Mouse (Mus musculus) stomach, postnatal 0 days (tissue): Measurements from ENCODE around the gene Rprd1b. TPM values are rescaled to one million over a fixed set of nuclear protein-coding genes. Genes with fewer than 3 reads are reported as not detected.
A peak's percentile ranks its signal among the peaks of the same experiment; 100 is the strongest.

Source experiments
- ATAC-seq: fragments of 200-750 bp; cut with Nextera tagmentation; 2 replicates; pipeline ENCODE4 v1.8.0; 2017; ENCODE audit not compliant: low FRiP score, low TSS enrichment
- DNase-seq: peaks from one replicate; pipeline ENCODE4 v3.0.0-alpha.2; 2016; ENCODE audit warnings: low spot score
- H3K27ac ChIP-seq: fragments of 300-500 bp; sonication (generic); replicated peaks from 2 replicates; pipeline ENCODE4 v1.5.1; 2014; ENCODE audit warnings: mild to moderate bottlenecking, control low read depth
- H3K27me3 ChIP-seq: fragments of 300-500 bp; sonication (generic); 2 replicates; pipeline ENCODE4 v1.6.1; 2014; ENCODE audit warnings: low read length; ENCODE audit not compliant: control insufficient read depth, insufficient read depth
- H3K36me3 ChIP-seq: fragments of 300-500 bp; sonication (generic); 2 replicates; pipeline ENCODE4 v1.6.1; 2014; ENCODE audit warnings: low read length, mixed read lengths; ENCODE audit not compliant: control insufficient read depth, insufficient read depth
- H3K4me1 ChIP-seq: fragments of 300-500 bp; sonication (generic); replicated peaks from 2 replicates; pipeline ENCODE4 v1.6.1; 2014; ENCODE audit warnings: antibody characterized with exemption; ENCODE audit not compliant: control insufficient read depth, insufficient read depth
- H3K4me2 ChIP-seq: fragments of 300-500 bp; sonication (generic); replicated peaks from 2 replicates; pipeline ENCODE4 v1.6.1; 2014; ENCODE audit warnings: low read depth, mild to moderate bottlenecking, control low read depth, moderate library complexity
- H3K4me3 ChIP-seq: fragments of 300-500 bp; sonication (generic); 2 replicates; pipeline ENCODE4 v1.5.1; 2014; ENCODE audit warnings: low read depth, low read length, control low read depth
- H3K9ac ChIP-seq: fragments of 300-500 bp; sonication (generic); 2 replicates; pipeline ENCODE4 v1.6.1; 2014; ENCODE audit warnings: mild to moderate bottlenecking, low read length, control low read depth, mixed read lengths
- H3K9me3 ChIP-seq: fragments of 300-500 bp; sonication (generic); 2 replicates; pipeline ENCODE4 v1.6.1; 2016; ENCODE audit warnings: low read length; ENCODE audit not compliant: control insufficient read depth
- CTCF ChIP-seq: IDR thresholded peaks from 2 replicates; pipeline ENCODE4 v1.5.1; 2016; ENCODE audit warnings: antibody characterized with exemption, low read depth, mild to moderate bottlenecking, moderate library complexity
- EP300 ChIP-seq: optimal IDR thresholded peaks from 2 replicates; pipeline ENCODE3; 2016; ENCODE audit warnings: antibody characterized with exemption
- WGBS: fragments of 180-500 bp; shearing (Covaris S2); extraction: QIAGEN DNeasy Blood & Tissue Kit; methylation state at CpG from one replicate; pipeline ENCODE4 v1.1.7; 2014; 5-methylcytosine and 5-hydroxymethylcytosine counted together
- polyA plus RNA-seq: library from polyadenylated mRNA; unstranded; fragments of >200 nt; fragmentation: Nextera tagmentation; extraction: Ambion mirVana; gene quantifications from 2 replicates; pipeline ENCODE4 v1.2.1, GENCODE M21; 2015

Rprd1b gene
- polyA plus RNA-seq, 1 experiment from 2014 or later: 20.3 TPM

DNA sequence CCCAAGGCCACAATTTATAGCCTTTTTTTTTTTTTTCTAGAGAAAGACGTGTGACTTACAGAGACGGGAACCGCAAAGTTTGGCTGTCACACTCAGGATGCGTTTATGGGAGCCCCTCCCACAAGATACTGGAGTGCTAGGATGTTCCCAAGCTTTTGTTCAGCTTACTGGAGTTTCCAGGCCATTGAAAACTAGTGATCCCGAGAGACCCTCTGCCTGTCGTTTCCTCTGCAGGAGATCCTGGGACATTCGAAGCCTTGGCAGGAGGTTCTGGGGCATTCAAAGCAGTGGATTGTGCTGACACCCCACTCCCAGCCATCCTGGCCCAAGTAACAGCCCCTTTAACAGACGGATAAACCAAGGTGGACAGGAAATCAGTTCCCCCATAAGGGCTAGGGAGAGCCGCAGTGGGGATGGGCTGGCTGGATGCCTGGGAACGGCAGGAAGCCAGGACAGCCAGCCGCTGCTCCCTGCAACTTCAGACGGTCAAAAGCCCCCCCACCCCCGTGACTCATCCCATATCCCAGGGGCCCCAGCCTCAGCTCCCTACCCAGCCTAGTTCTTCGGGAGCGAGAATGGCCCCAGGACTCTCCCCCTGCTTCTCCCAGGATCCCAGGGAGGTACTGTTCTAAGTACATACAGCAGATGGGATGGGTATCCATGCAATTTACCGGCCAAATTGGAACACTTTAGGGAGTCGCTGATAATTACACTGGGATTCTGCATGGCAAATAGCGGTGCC, 151.2 kb downstream of the Rprd1b start:
- ATAC-seq (peak; percentile 24; the same call in 1 of the 2 replicates), DNase-seq (peak; percentile 41)
- Histone ChIP-seq H3K4me3 (peak overlapping the region; percentile 26; the same call in 1 of the 2 replicates), H3K9ac (peak overlapping the region; percentile 27; the same call in 1 of the 2 replicates), H3K27ac (peak overlapping the region; percentile 61), H3K9me3 (no peaks in the 10 kb centered on the region), H3K27me3 (no peaks in the 10 kb centered on the region), H3K36me3 (no peaks in the 10 kb centered on the region), H3K4me2 (peak overlapping the region; percentile 47), H3K4me1 (no peaks in the 10 kb centered on the region)
- TF ChIP-seq EP300: no peak
- TF ChIP-seq CTCF: no peak
- 18% methylated on average over 18 of the region's 18 CpGs for WGBS

DNA sequence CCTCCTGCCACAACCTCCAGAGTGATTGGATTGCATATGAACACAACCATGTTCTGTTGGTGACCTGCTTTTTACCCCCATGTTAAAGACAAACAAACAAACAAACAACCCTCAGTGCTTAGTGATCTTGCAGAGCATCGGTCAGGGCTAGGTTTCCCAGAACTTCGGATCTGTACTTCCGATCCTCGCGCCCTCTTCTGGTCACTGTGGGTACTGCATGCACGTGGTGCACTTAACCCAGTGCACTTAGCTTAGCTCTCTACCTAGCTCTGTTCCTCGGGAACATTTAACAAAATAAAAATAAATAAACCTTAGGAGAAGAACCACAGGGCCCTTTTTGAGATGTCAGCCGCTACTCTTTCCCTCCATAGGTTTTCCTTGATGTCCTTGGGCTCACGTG, 152.5 kb downstream of the Rprd1b start:
- TF ChIP-seq CTCF (peak; percentile 83), EP300 (no peak)
- Histone ChIP-seq H3K9ac (no peak overlapping the region), H3K4me3 (no peak overlapping the region), H3K27me3 (no peaks in the 10 kb centered on the region), H3K4me1 (no peaks in the 10 kb centered on the region), H3K36me3 (no peaks in the 10 kb centered on the region), H3K27ac (no peak overlapping the region), H3K9me3 (no peaks in the 10 kb centered on the region), H3K4me2 (no peak overlapping the region)
- WGBS: 49% methylated on average over 9 of the region's 9 CpGs
- DNase-seq (peak; percentile 74), ATAC-seq (no peak)

Other genes with a start within 250 kb of the Rprd1b start
- 0.53 and 0.63 TPM in 2 replicates for gene Vstm2l, start 113.8 kb upstream of the Rprd1b start, polyA plus RNA-seq
- gene Tti1, start 64 bp upstream of the Rprd1b start, polyA plus RNA-seq: 7.0 and 7.7 TPM in 2 replicates
- 109 and 114 TPM in 2 replicates for gene Tgm2, start 117.9 kb downstream of the Rprd1b start, polyA plus RNA-seq
- gene D630003M21Rik, start 200.7 kb downstream of the Rprd1b start, polyA plus RNA-seq: 1.7 TPM in 2 replicates
- not detected in 2 replicates for gene Bpi, start 229.6 kb downstream of the Rprd1b start, polyA plus RNA-seq